Mouse (Mus musculus): Measurements from ENCODE around the gene Lrfn2. TPM values are rescaled to one million over a fixed set of nuclear protein-coding genes. Genes with fewer than 3 reads are reported as not detected.

Lrfn2 gene
- polyA plus RNA-seq, 1 experiment = not detected

DNA sequence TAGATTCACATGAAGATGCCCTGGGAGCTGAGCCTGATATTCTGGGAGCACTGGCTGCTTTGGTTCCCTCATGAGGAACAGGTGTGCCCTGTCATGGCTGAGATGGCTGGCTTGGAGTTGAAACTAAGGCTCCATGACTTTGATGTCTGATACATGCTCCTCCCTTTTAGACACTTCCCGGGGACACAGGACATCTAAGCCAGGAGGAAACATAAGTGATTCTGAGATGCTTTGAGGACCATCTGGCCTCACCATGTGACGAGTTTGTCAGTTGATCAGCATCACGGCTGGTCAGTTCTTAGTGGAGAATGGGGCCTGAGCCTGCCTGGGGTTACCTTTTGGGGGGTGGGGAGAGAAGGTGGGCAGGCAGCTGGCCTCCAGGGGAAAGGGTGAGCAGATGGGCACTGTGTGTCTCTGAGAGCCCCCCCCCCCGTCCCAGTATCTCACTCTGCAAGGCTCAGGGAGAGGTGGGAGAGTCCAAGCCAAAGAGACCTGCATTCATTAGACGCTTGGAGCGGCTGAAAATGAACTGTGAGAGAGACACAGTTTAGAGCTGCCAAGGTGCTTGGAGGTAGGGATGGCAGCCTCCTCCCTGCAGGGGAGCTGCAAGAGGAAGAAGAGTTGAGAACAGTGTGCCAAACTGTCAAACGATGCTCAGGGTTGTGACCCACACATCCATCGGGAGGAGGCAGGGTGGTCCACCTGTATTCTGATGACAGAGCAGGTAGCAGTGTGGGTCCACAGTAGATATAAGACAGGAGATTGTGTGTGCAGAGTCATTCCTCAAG, 105.2 kb downstream of the Lrfn2 start:
- TF ChIP-seq GATA1 (IDR thresholded peaks at IDR 0.05; ENCODE audit: low read length) (no peak), TAL1 (IDR thresholded peaks at IDR 0.05; ENCODE audit: low read length) (no peak)
- H3K27me3 ChIP-seq (ENCODE audit: control insufficient read depth) = no peaks in the 10 kb centered on the region
- H3K9me3 ChIP-seq (ENCODE audit: control insufficient read depth, low read length) = no peaks in the 10 kb centered on the region
- no peak overlapping the region for H3K4me3 ChIP-seq (replicated peaks)
- no peaks in the 10 kb centered on the region for H3K36me3 ChIP-seq (ENCODE audit: control insufficient read depth)
- H3K4me1 ChIP-seq (ENCODE audit: control insufficient read depth) = no peaks in the 10 kb centered on the region

DNA sequence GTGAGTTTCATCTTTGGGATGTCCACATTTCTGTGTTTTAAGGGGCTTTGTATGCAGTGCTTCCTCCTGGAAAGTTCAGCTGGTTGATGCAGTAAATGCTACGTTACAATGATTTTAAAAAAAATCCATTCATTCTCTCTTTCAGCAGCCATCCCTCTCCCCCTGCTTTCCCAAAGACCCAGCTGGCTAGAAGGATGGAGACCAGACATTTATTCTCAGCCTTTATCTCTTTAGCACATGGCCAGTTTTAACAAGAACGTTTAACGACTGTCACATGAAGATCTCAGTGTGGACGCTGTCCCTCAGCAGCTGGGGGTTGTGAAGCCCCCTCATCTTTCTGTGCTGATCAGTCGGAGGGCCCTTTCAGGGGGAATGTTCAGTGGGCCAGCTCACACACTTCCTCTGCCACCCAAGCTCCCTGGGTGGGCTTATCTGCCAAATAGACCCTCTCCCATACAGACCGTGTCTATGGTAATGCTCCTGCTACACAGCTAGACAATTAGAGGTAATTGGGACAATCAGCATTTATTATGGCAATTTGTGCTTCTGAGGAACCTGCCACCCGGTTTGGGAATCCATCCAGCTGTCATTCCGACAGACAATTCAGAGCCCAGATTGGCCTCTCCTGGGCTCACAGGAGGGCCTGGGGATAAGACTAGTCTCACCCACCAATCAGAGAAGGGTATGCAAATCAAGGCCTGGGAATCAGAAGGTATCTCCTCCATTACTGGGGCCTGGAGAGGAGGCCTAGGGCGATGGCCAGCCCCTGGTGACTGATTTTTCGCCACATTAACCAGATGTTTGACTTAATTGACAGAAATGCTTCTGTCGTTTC, 111.8 kb downstream of the Lrfn2 start:
- H3K4me3 ChIP-seq (replicated peaks) = no peak overlapping the region
- H3K4me1 ChIP-seq (ENCODE audit: control insufficient read depth) = no peaks in the 10 kb centered on the region
- H3K9me3 ChIP-seq (ENCODE audit: control insufficient read depth, low read length) = no peaks in the 10 kb centered on the region
- TF ChIP-seq GATA1 (IDR thresholded peaks at IDR 0.05; ENCODE audit: low read length) (no peak), TAL1 (IDR thresholded peaks at IDR 0.05; ENCODE audit: low read length) (no peak)
- H3K27me3 ChIP-seq (ENCODE audit: control insufficient read depth) = no peaks in the 10 kb centered on the region
- no peaks in the 10 kb centered on the region for H3K36me3 ChIP-seq (ENCODE audit: control insufficient read depth)

DNA sequence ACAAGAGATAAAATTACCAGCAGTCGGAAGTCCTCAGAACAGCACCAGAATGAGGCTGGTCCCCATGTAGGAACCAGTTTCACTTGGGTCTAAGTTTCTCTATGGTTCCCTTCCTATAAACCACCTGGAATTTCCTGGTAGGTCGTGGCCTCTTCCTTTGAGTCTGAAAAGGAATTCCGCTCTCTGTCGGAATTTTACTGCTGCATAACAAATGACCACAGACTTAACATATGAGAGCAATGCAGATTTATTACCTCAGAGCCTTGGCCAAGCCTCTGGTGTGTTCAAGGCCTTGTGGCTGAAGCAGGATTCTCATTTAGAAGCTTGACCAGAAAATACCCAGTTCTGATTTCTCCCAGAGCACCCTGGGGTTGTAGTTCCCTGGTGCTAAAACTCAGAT, 115.7 kb downstream of the Lrfn2 start:
- Histone ChIP-seq H3K4me1 (ENCODE audit: control insufficient read depth) (no peaks in the 10 kb centered on the region), H3K27me3 (ENCODE audit: control insufficient read depth) (no peaks in the 10 kb centered on the region), H3K36me3 (ENCODE audit: control insufficient read depth) (no peaks in the 10 kb centered on the region), H3K4me3 (replicated peaks) (no peak overlapping the region), H3K9me3 (ENCODE audit: control insufficient read depth, low read length) (no peaks in the 10 kb centered on the region)
- TF ChIP-seq GATA1 (IDR thresholded peaks at IDR 0.05; ENCODE audit: low read length) = no peak
- TF ChIP-seq TAL1 (IDR thresholded peaks at IDR 0.05; ENCODE audit: low read length) = no peak

GRCm38 (mm10) chr17:49051231-49051630, 119.1 kb downstream of the Lrfn2 start:
- no peaks in the 10 kb centered on the region for H3K36me3 ChIP-seq (ENCODE audit: control insufficient read depth)
- H3K4me3 ChIP-seq (replicated peaks) = no peak overlapping the region
- H3K4me1 ChIP-seq (ENCODE audit: control insufficient read depth) = no peaks in the 10 kb centered on the region
- TF ChIP-seq GATA1 (IDR thresholded peaks at IDR 0.05; ENCODE audit: low read length) = no peak
- TF ChIP-seq TAL1 (IDR thresholded peaks at IDR 0.05; ENCODE audit: low read length) = no peak
- no peaks in the 10 kb centered on the region for H3K9me3 ChIP-seq (ENCODE audit: control insufficient read depth, low read length)
- H3K27me3 ChIP-seq (ENCODE audit: control insufficient read depth) = no peaks in the 10 kb centered on the region

GRCm38 (mm10) chr17:49061141-49061540, 129.0 kb downstream of the Lrfn2 start:
- TF ChIP-seq TAL1 (IDR thresholded peaks at IDR 0.05; ENCODE audit: low read length) (no peak), GATA1 (IDR thresholded peaks at IDR 0.05; ENCODE audit: low read length) (no peak)
- H3K4me3 ChIP-seq (replicated peaks) = no peak overlapping the region
- no peaks in the 10 kb centered on the region for H3K4me1 ChIP-seq (ENCODE audit: control insufficient read depth)
- no peaks in the 10 kb centered on the region for H3K36me3 ChIP-seq (ENCODE audit: control insufficient read depth)
- H3K27me3 ChIP-seq (ENCODE audit: control insufficient read depth) = no peaks in the 10 kb centered on the region
- H3K9me3 ChIP-seq (ENCODE audit: control insufficient read depth, low read length) = no peaks in the 10 kb centered on the region; the same call in 1 of the 2 replicates

DNA sequence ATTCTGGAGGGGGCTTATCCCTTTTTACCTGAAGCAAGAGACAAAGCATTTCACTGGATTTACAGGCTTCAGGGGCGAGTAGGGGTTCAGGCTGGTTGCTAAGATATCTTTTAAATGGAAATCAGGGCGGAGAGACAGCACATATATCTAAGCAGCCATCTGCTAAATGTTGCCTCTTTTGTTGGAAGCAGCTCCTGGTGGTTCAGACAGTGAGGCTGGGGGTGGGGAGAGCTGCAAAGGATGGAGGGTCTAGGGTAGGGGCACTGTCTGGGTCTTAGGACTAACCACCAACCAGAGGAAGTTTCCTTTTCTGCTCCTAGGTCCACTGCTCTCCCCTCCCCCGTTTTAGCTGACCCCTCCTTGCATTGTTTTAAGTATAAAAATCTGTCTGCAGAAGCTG, 131.6 kb downstream of the Lrfn2 start:
- Histone ChIP-seq H3K4me3 (replicated peaks) (no peak overlapping the region), H3K4me1 (ENCODE audit: control insufficient read depth) (no peaks in the 10 kb centered on the region), H3K36me3 (ENCODE audit: control insufficient read depth) (no peaks in the 10 kb centered on the region), H3K9me3 (ENCODE audit: control insufficient read depth, low read length) (no peaks in the 10 kb centered on the region), H3K27me3 (ENCODE audit: control insufficient read depth) (no peaks in the 10 kb centered on the region)
- no peak for TF ChIP-seq TAL1 (IDR thresholded peaks at IDR 0.05; ENCODE audit: low read length)
- TF ChIP-seq GATA1 (IDR thresholded peaks at IDR 0.05; ENCODE audit: low read length) = no peak

DNA sequence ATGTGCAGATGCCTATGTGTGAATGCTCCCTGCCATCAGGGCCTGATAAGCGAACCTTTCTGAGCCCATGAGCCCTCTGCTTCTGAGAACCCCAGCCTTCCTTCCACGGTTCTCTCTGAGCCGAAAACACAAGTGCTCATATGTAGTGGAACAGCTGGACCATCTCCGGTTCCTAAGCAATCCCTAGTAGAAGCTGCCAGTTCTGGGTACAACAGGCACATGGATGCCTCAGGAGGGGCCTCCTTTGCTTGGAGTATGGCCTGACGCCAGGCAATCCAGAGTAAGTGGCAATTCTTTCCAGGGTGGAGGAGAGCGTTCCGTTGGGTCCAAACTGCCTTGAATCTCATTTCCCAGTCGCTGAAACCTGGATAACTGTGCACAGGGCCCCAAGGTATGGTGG, 132.3 kb downstream of the Lrfn2 start:
- H3K36me3 ChIP-seq (ENCODE audit: control insufficient read depth) = no peaks in the 10 kb centered on the region
- TF ChIP-seq TAL1 (IDR thresholded peaks at IDR 0.05; ENCODE audit: low read length) (no peak), GATA1 (IDR thresholded peaks at IDR 0.05; ENCODE audit: low read length) (no peak)
- H3K27me3 ChIP-seq (ENCODE audit: control insufficient read depth) = no peaks in the 10 kb centered on the region
- H3K9me3 ChIP-seq (ENCODE audit: control insufficient read depth, low read length) = no peaks in the 10 kb centered on the region
- H3K4me1 ChIP-seq (ENCODE audit: control insufficient read depth) = no peaks in the 10 kb centered on the region
- H3K4me3 ChIP-seq (replicated peaks) = no peak overlapping the region

DNA sequence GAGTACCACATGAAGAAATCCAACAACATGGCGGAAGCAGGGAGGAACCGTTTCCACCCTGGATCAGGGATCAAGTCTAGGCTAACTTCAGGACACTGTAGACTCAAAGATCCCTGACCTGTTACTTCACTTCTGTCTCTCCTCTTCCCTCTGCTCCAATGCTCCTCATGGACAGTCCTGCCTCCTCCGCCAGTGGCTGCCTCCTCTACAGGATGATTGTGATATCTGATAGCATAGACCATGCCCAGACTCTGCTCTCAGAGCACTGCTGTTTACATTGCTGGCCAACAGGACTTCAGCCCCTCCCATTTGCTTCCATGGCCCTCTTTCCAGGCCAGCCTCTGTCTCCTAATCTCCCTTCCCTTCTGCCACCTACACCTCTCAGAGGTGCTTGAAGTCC, 132.9 kb downstream of the Lrfn2 start:
- Histone ChIP-seq H3K36me3 (ENCODE audit: control insufficient read depth) (no peaks in the 10 kb centered on the region), H3K4me3 (replicated peaks) (no peak overlapping the region), H3K4me1 (ENCODE audit: control insufficient read depth) (no peaks in the 10 kb centered on the region), H3K27me3 (ENCODE audit: control insufficient read depth) (no peaks in the 10 kb centered on the region), H3K9me3 (ENCODE audit: control insufficient read depth, low read length) (peaks cover 5% of the 10 kb centered on the region)
- no peak for TF ChIP-seq TAL1 (IDR thresholded peaks at IDR 0.05; ENCODE audit: low read length)
- no peak for TF ChIP-seq GATA1 (IDR thresholded peaks at IDR 0.05; ENCODE audit: low read length)

DNA sequence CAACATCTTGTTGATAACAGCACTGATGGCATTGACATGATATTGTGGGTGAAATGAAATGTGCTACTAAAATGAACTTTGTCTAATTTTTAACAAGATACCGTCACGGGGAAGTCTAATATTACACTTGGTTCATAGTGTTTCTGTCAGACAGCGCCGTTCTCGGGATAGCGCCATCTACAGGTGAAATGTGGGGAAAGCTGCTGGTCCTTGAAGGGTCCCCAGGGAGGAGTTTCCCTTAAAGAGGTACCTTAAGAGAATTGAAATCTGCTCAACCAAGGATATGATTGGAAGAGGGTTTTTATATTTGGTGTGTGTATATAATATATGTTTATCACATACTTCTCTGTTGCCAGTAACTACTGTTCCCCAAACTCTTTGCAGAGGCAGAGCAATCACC, 134.6 kb downstream of the Lrfn2 start:
- H3K4me1 ChIP-seq (ENCODE audit: control insufficient read depth) = no peaks in the 10 kb centered on the region
- no peak overlapping the region for H3K4me3 ChIP-seq (replicated peaks)
- H3K27me3 ChIP-seq (ENCODE audit: control insufficient read depth) = no peaks in the 10 kb centered on the region
- TF ChIP-seq TAL1 (IDR thresholded peaks at IDR 0.05; ENCODE audit: low read length) (no peak), GATA1 (IDR thresholded peaks at IDR 0.05; ENCODE audit: low read length) (no peak)
- H3K36me3 ChIP-seq (ENCODE audit: control insufficient read depth) = no peaks in the 10 kb centered on the region
- H3K9me3 ChIP-seq (ENCODE audit: control insufficient read depth, low read length) = peaks cover 17% of the 10 kb centered on the region
